Mouse (Mus musculus) intestine, embryonic 16.5 days (tissue): ENCODE measurements around the gene Fam19a2. TPM values are rescaled to one million over a fixed set of nuclear protein-coding genes. Genes with fewer than 3 reads are reported as not detected.

Experiments used
- ATAC-seq: fragments of 200-750 bp; cut with Nextera tagmentation; 2 replicates; pipeline ENCODE4 v1.8.0; 2017; ENCODE audit warnings: moderate TSS enrichment, moderate library complexity
- H3K27ac ChIP-seq: fragments of 300-500 bp; sonication (generic); 2 replicates; pipeline ENCODE4 v1.5.1; 2014; ENCODE audit warnings: mild to moderate bottlenecking, low read length
- H3K27me3 ChIP-seq: fragments of 300-500 bp; sonication (generic); replicated peaks from 2 replicates; pipeline ENCODE4 v1.6.1; 2014; ENCODE audit warnings: low read length, control low read depth, mixed read lengths; ENCODE audit not compliant: control insufficient read depth, insufficient read depth
- H3K36me3 ChIP-seq: fragments of 300-500 bp; sonication (generic); 2 replicates; pipeline ENCODE4 v1.6.1; 2014; ENCODE audit warnings: low read length, control low read depth; ENCODE audit not compliant: control insufficient read depth, insufficient read depth
- H3K4me1 ChIP-seq: fragments of 300-500 bp; sonication (generic); 2 replicates; pipeline ENCODE4 v1.6.1; 2014; ENCODE audit warnings: low read length, control low read depth, mixed read lengths; ENCODE audit not compliant: control insufficient read depth, insufficient read depth
- H3K4me2 ChIP-seq: fragments of 300-500 bp; sonication (generic); 2 replicates; pipeline ENCODE4 v1.6.1; 2014; ENCODE audit warnings: low read depth, low read length, control low read depth
- H3K4me3 ChIP-seq: fragments of 300-500 bp; sonication (generic); 2 replicates; pipeline ENCODE4 v1.5.1; 2014; ENCODE audit warnings: mild to moderate bottlenecking, low read length
- H3K9ac ChIP-seq: fragments of 300-500 bp; sonication (generic); 2 replicates; pipeline ENCODE4 v1.6.1; 2014; ENCODE audit warnings: low read depth, low read length
- H3K9me3 ChIP-seq: fragments of 300-500 bp; sonication (generic); 2 replicates; pipeline ENCODE4 v1.6.1; 2016; ENCODE audit warnings: low read length, control low read depth; ENCODE audit not compliant: control insufficient read depth
- WGBS: fragments of 180-500 bp; shearing (Covaris S2); extraction: QIAGEN DNeasy Blood & Tissue Kit; methylation state at CpG from one replicate; pipeline ENCODE4 v1.1.7; 2014; 5-methylcytosine and 5-hydroxymethylcytosine counted together
- polyA plus RNA-seq: library from polyadenylated mRNA; unstranded; fragments of >200 nt; fragmentation: Nextera tagmentation; extraction: Ambion mirVana; gene quantifications from 2 replicates; pipeline ENCODE4 v1.2.1, GENCODE M21; 2015

Fam19a2 gene
- polyA plus RNA-seq, 1 experiment from 2014 or later = 1.7 TPM

- WGBS = 53% methylated on average over 2 of the region's 2 CpGs
- no peak overlapping the region for H3K9ac ChIP-seq
- H3K27ac ChIP-seq = no peak overlapping the region
- H3K9me3 ChIP-seq = no peaks in the 10 kb centered on the region
- no peaks in the 10 kb centered on the region for H3K27me3 ChIP-seq
- H3K4me3 ChIP-seq = no peak overlapping the region
- H3K4me2 ChIP-seq = no peak overlapping the region
- peak; percentile 93 for ATAC-seq
- H3K4me1 ChIP-seq = no peaks in the 10 kb centered on the region
- H3K36me3 ChIP-seq = no peaks in the 10 kb centered on the region
Measured at GRCm38 (mm10) chr10:123721952-123722460, 458.2 kb downstream of the Fam19a2 start.

- H3K27ac ChIP-seq = no peak overlapping the region
- H3K4me1 ChIP-seq = no peaks in the 10 kb centered on the region
- no peaks in the 10 kb centered on the region for H3K36me3 ChIP-seq
- H3K4me3 ChIP-seq = no peak overlapping the region
- no peaks in the 10 kb centered on the region for H3K9me3 ChIP-seq
- H3K4me2 ChIP-seq = no peak overlapping the region
- no peak overlapping the region for H3K9ac ChIP-seq
- peak; percentile 72 for ATAC-seq
- H3K27me3 ChIP-seq = no peaks in the 10 kb centered on the region
Measured at GRCm38 (mm10) chr10:123723641-123724040, 459.8 kb downstream of the Fam19a2 start.

GRCm38 (mm10) chr10:123748317-123748716 lies 484.5 kb downstream of the Fam19a2 start:
- no peak overlapping the region for H3K9ac ChIP-seq
- H3K4me1 ChIP-seq = no peaks in the 10 kb centered on the region
- ATAC-seq = no peak
- 51% methylated on average over 1 of the region's 1 CpGs for WGBS
- H3K36me3 ChIP-seq = no peaks in the 10 kb centered on the region
- no peak overlapping the region for H3K27ac ChIP-seq
- H3K27me3 ChIP-seq = no peaks in the 10 kb centered on the region
- H3K4me3 ChIP-seq = no peak overlapping the region
- no peaks in the 10 kb centered on the region for H3K9me3 ChIP-seq
- H3K4me2 ChIP-seq = no peak overlapping the region

- Histone ChIP-seq H3K27me3 (no peaks in the 10 kb centered on the region), H3K27ac (no peak overlapping the region), H3K9me3 (no peaks in the 10 kb centered on the region), H3K9ac (no peak overlapping the region), H3K4me3 (no peak overlapping the region), H3K36me3 (no peaks in the 10 kb centered on the region), H3K4me1 (no peaks in the 10 kb centered on the region), H3K4me2 (no peak overlapping the region)
- WGBS = 62% methylated on average over 6 of the region's 6 CpGs
- no peak for ATAC-seq
Measured at GRCm38 (mm10) chr10:123751676-123752280, 488.0 kb downstream of the Fam19a2 start.

GRCm38 (mm10) chr10:123752755-123753154 lies 489.0 kb downstream of the Fam19a2 start:
- Histone ChIP-seq H3K9ac (no peak overlapping the region), H3K4me2 (no peak overlapping the region), H3K4me3 (no peak overlapping the region), H3K4me1 (no peaks in the 10 kb centered on the region), H3K27ac (no peak overlapping the region), H3K9me3 (no peaks in the 10 kb centered on the region), H3K27me3 (no peaks in the 10 kb centered on the region), H3K36me3 (no peaks in the 10 kb centered on the region)
- ATAC-seq = no peak
- WGBS = 85% methylated on average over 3 of the region's 3 CpGs

GRCm38 (mm10) chr10:123753996-123754395 lies 490.2 kb downstream of the Fam19a2 start:
- H3K4me3 ChIP-seq = no peak overlapping the region
- H3K4me2 ChIP-seq = no peak overlapping the region
- no peaks in the 10 kb centered on the region for H3K36me3 ChIP-seq
- H3K9me3 ChIP-seq = no peaks in the 10 kb centered on the region
- H3K27me3 ChIP-seq = no peaks in the 10 kb centered on the region
- H3K4me1 ChIP-seq = no peaks in the 10 kb centered on the region
- ATAC-seq = no peak
- no peak overlapping the region for H3K9ac ChIP-seq
- 88% methylated on average over 4 of the region's 4 CpGs for WGBS
- no peak overlapping the region for H3K27ac ChIP-seq

GRCm38 (mm10) chr10:123789374-123789773 lies 525.6 kb downstream of the Fam19a2 start:
- Histone ChIP-seq H3K27ac (no peak overlapping the region), H3K4me1 (no peaks in the 10 kb centered on the region), H3K9ac (no peak overlapping the region), H3K4me3 (no peak overlapping the region), H3K27me3 (no peaks in the 10 kb centered on the region), H3K4me2 (no peak overlapping the region), H3K9me3 (no peaks in the 10 kb centered on the region), H3K36me3 (no peaks in the 10 kb centered on the region)
- no peak for ATAC-seq
- WGBS = 92% methylated on average over 2 of the region's 2 CpGs

Other genes starting within 250 kb of the Fam19a2 start
- gene Mon2, start 187.5 kb upstream of the Fam19a2 start, polyA plus RNA-seq = 11.7 and 13.4 TPM in 2 replicates
- gene Usp15, start 67.0 kb upstream of the Fam19a2 start, polyA plus RNA-seq = 63.5 and 65.9 TPM in 2 replicates